Mouse (Mus musculus): ENCODE measurements at regions not wholly inside any gene's neighbourhood (a gene's known extent, or its start where the extent isn't known, plus 50 kb on each side); places are given as distances from the start of the nearest gene placed in this dataset.

GRCm38 (mm10) chr12:110177826-110178225 is 101.0 kb upstream of the Dio3 start:
- DNase-seq (ENCODE audit: low read depth, low spot score) = no peak

- DNase-seq (ENCODE audit: low read depth, low spot score) = no peak
These were observed 95.4 kb upstream of the Dio3 start for GRCm38 (mm10) chr12:110183473-110183872.

- DNase-seq (ENCODE audit: low read depth, low spot score) = no peak
These were observed 93.5 kb upstream of the Dio3 start for GRCm38 (mm10) chr12:110185399-110185798.

GRCm38 (mm10) chr12:110186381-110186780 is 92.5 kb upstream of the Dio3 start:
- no peak for DNase-seq (ENCODE audit: low read depth, low spot score)

- DNase-seq (ENCODE audit: low read depth, low spot score) = no peak
These were observed 92.0 kb upstream of the Dio3 start for GRCm38 (mm10) chr12:110186911-110187245.

- DNase-seq (ENCODE audit: low read depth, low spot score) = no peak
These were observed 91.4 kb upstream of the Dio3 start for GRCm38 (mm10) chr12:110187246-110188135.

GRCm38 (mm10) chr12:110188136-110188631 is 90.7 kb upstream of the Dio3 start:
- DNase-seq (ENCODE audit: low read depth, low spot score) = no peak

GRCm38 (mm10) chr12:110188641-110189328 is 90.1 kb upstream of the Dio3 start:
- DNase-seq (ENCODE audit: low read depth, low spot score) = no peak

- DNase-seq (ENCODE audit: low read depth, low spot score) = no peak
These were observed 89.6 kb upstream of the Dio3 start for GRCm38 (mm10) chr12:110189329-110189642.

- DNase-seq (ENCODE audit: low read depth, low spot score) = no peak
These were observed 86.7 kb upstream of the Dio3 start for GRCm38 (mm10) chr12:110192186-110192585.

- no peak for DNase-seq (ENCODE audit: low read depth, low spot score)
These were observed 81.5 kb upstream of the Dio3 start for GRCm38 (mm10) chr12:110197366-110197765.

GRCm38 (mm10) chr12:110200471-110200870 is 78.4 kb upstream of the Dio3 start:
- DNase-seq (ENCODE audit: low read depth, low spot score) = no peak

- DNase-seq (ENCODE audit: low read depth, low spot score) = no peak
These were observed 78.0 kb upstream of the Dio3 start for GRCm38 (mm10) chr12:110200887-110201286.

GRCm38 (mm10) chr12:110203271-110204014 is 75.4 kb upstream of the Dio3 start:
- DNase-seq (ENCODE audit: low read depth, low spot score) = no peak

GRCm38 (mm10) chr12:110204246-110204989 is 74.5 kb upstream of the Dio3 start:
- no peak for DNase-seq (ENCODE audit: low read depth, low spot score)

- DNase-seq (ENCODE audit: low read depth, low spot score) = no peak
These were observed 72.6 kb upstream of the Dio3 start for GRCm38 (mm10) chr12:110206271-110206670.

- no peak for DNase-seq (ENCODE audit: low read depth, low spot score)
These were observed 72.1 kb upstream of the Dio3 start for GRCm38 (mm10) chr12:110206812-110207211.

- DNase-seq (ENCODE audit: low read depth, low spot score) = no peak
These were observed 71.5 kb upstream of the Dio3 start for GRCm38 (mm10) chr12:110207246-110207852.

- no peak for DNase-seq (ENCODE audit: low read depth, low spot score)
These were observed 66.2 kb upstream of the Dio3 start for GRCm38 (mm10) chr12:110212716-110213115.

GRCm38 (mm10) chr12:110214833-110215232 is 64.0 kb upstream of the Dio3 start:
- no peak for DNase-seq (ENCODE audit: low read depth, low spot score)

GRCm38 (mm10) chr12:110215311-110215710 is 63.6 kb upstream of the Dio3 start:
- no peak for DNase-seq (ENCODE audit: low read depth, low spot score)

All from CD4-positive, CD25-positive, alpha-beta regulatory T cell, adult 2 months (primary cell).